Mouse (Mus musculus) heart, postnatal 0 days (tissue): ENCODE results near the gene Pigv.

Experiments used
- CTCF ChIP-seq: IDR thresholded peaks from 2 replicates; pipeline ENCODE4 v1.5.1; 2016; ENCODE audit warnings: antibody characterized with exemption, control low read depth, low read depth
- EP300 ChIP-seq: IDR thresholded peaks from 2 replicates; pipeline ENCODE4 v1.6.1; 2016; ENCODE audit warnings: antibody characterized with exemption, low read depth

GRCm38 (mm10) chr4:133705062-133705461 lies 32.6 kb upstream of the Pigv start:
- TF ChIP-seq CTCF, result no peak
- no peak for TF ChIP-seq EP300
